24 mouse cellular contexts compared by ENCODE assay signal in the genomic region with DNA sequence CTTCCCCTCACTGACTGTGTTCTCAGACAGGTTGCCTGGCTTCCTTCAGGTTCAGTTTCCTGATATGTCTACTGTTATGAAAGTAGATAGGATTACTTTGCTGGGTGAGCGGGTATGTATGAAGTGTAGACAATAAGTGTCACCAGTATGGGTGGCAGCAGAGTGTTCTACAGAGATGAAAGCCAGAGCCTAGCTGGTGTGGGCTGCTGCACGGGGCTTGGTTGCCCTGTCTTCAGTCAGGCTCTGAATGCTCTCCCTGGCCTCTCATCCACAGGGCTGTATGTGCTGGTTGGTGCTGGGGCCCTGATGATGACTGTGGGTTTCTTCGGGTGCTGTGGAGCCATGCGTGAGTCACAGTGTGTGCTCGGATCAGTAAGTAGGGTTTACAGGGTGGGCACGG. TPM values are rescaled to one million over a fixed set of nuclear protein-coding genes. Genes with fewer than 3 reads are reported as not detected.
A peak's percentile ranks its signal among the peaks of the same experiment; 100 is the strongest.
DNase-seq lines count a peak whose midpoint lies in the region; ATAC-seq and TF ChIP-seq lines count a peak whose summit lies in the region.
"Had no signal": no experiment of that assay in that cellular context is flagged by ENCODE, and none has a peak within 500 bp of the region (broad histone marks: within the 10 kb centered on the region; RNA-seq: fewer than 3 reads in every experiment).

No protein-coding gene starts in this region.

- H3K9me3 ChIP-seq in embryonic facial prominence, embryonic 12.5 days: no peaks in the 10 kb centered on the region
- no peaks in the 10 kb centered on the region for H3K9me3 ChIP-seq in embryonic facial prominence, embryonic 10.5 days
- H3K9me3 ChIP-seq in heart, embryonic 13.5 days: no peaks in the 10 kb centered on the region
- no peaks in the 10 kb centered on the region for H3K9me3 ChIP-seq in limb, embryonic 11.5 days (ENCODE audit: control insufficient read depth, low read length)
- H3K9me3 ChIP-seq in limb, embryonic 10.5 days (replicated peaks): no peaks in the 10 kb centered on the region
- no peaks in the 10 kb centered on the region for H3K9me3 ChIP-seq in intestine, embryonic 16.5 days (ENCODE audit: control insufficient read depth, low read length)
- H3K9me3 ChIP-seq: embryonic facial prominence, embryonic 13.5 days; hindbrain, embryonic 13.5 days; limb, embryonic 15.5 days; liver, embryonic 15.5 days had no signal

- intact Hi-C loops in heart, postnatal 14 days (cut with DNase I): no loop called here

- TF ChIP-seq CTCF in cerebellum, adult 2 months (IDR thresholded peaks at IDR 0.05; ENCODE audit: borderline replicate concordance, insufficient read depth, low read depth, low read length): no peak

- H3K27ac ChIP-seq in embryonic facial prominence, embryonic 12.5 days: 0 out of 2 replicates have a peak overlapping the region, but pooled peaks have one; percentile 17
- H3K27ac ChIP-seq in embryonic facial prominence, embryonic 10.5 days (replicated peaks): no peak overlapping the region
- H3K27ac ChIP-seq in heart, embryonic 13.5 days (replicated peaks): peak overlapping the region; percentile 51
- no peak overlapping the region for H3K27ac ChIP-seq in limb, embryonic 11.5 days (replicated peaks; ENCODE audit: low read depth, low read length)
- H3K27ac ChIP-seq in limb, embryonic 10.5 days: no peak overlapping the region
- no peak overlapping the region for H3K27ac ChIP-seq in intestine, embryonic 16.5 days (ENCODE audit: low read length)
- H3K27ac ChIP-seq in cerebellum, adult 2 months (ENCODE audit: insufficient read depth, low read length): no peak overlapping the region
- H3K27ac ChIP-seq: embryonic facial prominence, embryonic 13.5 days; hindbrain, embryonic 13.5 days; limb, embryonic 15.5 days; liver, embryonic 15.5 days had no signal

- no peaks in the 10 kb centered on the region for H3K4me1 ChIP-seq in embryonic facial prominence, embryonic 12.5 days
- H3K4me1 ChIP-seq in embryonic facial prominence, embryonic 10.5 days: no peaks in the 10 kb centered on the region
- H3K4me1 ChIP-seq in heart, embryonic 13.5 days: peaks cover 38% of the 10 kb centered on the region
- no peaks in the 10 kb centered on the region for H3K4me1 ChIP-seq in limb, embryonic 11.5 days (ENCODE audit: control insufficient read depth, insufficient read depth, low read length)
- no peaks in the 10 kb centered on the region for H3K4me1 ChIP-seq in limb, embryonic 10.5 days
- peaks cover 8% of the 10 kb centered on the region; the same call in 1 of the 2 replicates for H3K4me1 ChIP-seq in intestine, embryonic 16.5 days (ENCODE audit: control insufficient read depth, insufficient read depth, low read length)
- peaks cover 6% of the 10 kb centered on the region for H3K4me1 ChIP-seq in cerebellum, adult 2 months (ENCODE audit: control insufficient read depth, insufficient read depth, low read length)
- H3K4me1 ChIP-seq: liver, embryonic 15.5 days had no signal

- WGBS in embryonic facial prominence, embryonic 12.5 days: 83% methylated on average over 6 of the region's 6 CpGs
- 86% methylated on average over 6 of the region's 6 CpGs for WGBS in embryonic facial prominence, embryonic 10.5 days
- WGBS in heart, embryonic 13.5 days: 41% methylated on average over 6 of the region's 6 CpGs
- WGBS in limb, embryonic 11.5 days: 87% methylated on average over 6 of the region's 6 CpGs
- 88% methylated on average over 6 of the region's 6 CpGs for WGBS in limb, embryonic 10.5 days
- WGBS in intestine, embryonic 16.5 days: 67% methylated on average over 6 of the region's 6 CpGs
- 67% methylated on average over 6 of the region's 6 CpGs for WGBS in cerebellum, adult 2 months

- no peak overlapping the region for H3K4me3 ChIP-seq in embryonic facial prominence, embryonic 12.5 days
- no peak overlapping the region for H3K4me3 ChIP-seq in embryonic facial prominence, embryonic 10.5 days
- no peak overlapping the region for H3K4me3 ChIP-seq in heart, embryonic 13.5 days
- H3K4me3 ChIP-seq in limb, embryonic 11.5 days (ENCODE audit: low read depth, low read length): no peak overlapping the region
- no peak overlapping the region for H3K4me3 ChIP-seq in limb, embryonic 10.5 days
- no peak overlapping the region for H3K4me3 ChIP-seq in intestine, embryonic 16.5 days (ENCODE audit: low read length)
- H3K4me3 ChIP-seq in cerebellum, adult 2 months (replicated peaks; ENCODE audit: insufficient read depth, low read depth, low read length): no peak overlapping the region
- H3K4me3 ChIP-seq: embryonic facial prominence, embryonic 13.5 days; hindbrain, embryonic 13.5 days; limb, embryonic 15.5 days; liver, embryonic 15.5 days had no signal

- H3K4me2 ChIP-seq in embryonic facial prominence, embryonic 12.5 days (replicated peaks): no peak overlapping the region
- H3K4me2 ChIP-seq in heart, embryonic 13.5 days: no peak overlapping the region
- no peak overlapping the region for H3K4me2 ChIP-seq in limb, embryonic 11.5 days (ENCODE audit: low read depth, severe bottlenecking)
- no peak overlapping the region for H3K4me2 ChIP-seq in intestine, embryonic 16.5 days (ENCODE audit: low read depth, low read length)
- H3K4me2 ChIP-seq: embryonic facial prominence, embryonic 13.5 days; hindbrain, embryonic 13.5 days; limb, embryonic 15.5 days; liver, embryonic 15.5 days had no signal

- no peak for TF ChIP-seq POLR2A in cerebellum, adult 2 months (IDR thresholded peaks at IDR 0.05; ENCODE audit: borderline replicate concordance, insufficient read depth, low read length)

- DNase-seq in embryonic facial prominence, embryonic 10.5 days (ENCODE audit: low spot score): no peak
- DNase-seq in heart, postnatal 14 days: no peak
- no peak for DNase-seq in limb, embryonic 11.5 days (ENCODE audit: low spot score)
- DNase-seq in limb, embryonic 10.5 days (ENCODE audit: low spot score): no peak
- DNase-seq in cerebellum, adult 2 months: no peak
- DNase-seq: adrenal gland, adult 8-10 months; cerebellum, adult 9-11 months; gastrocnemius, postnatal 36 days; lung, postnatal 14 days had no signal

- H3K9ac ChIP-seq in embryonic facial prominence, embryonic 12.5 days: no peak overlapping the region
- no peak overlapping the region for H3K9ac ChIP-seq in heart, embryonic 13.5 days
- H3K9ac ChIP-seq in limb, embryonic 11.5 days (ENCODE audit: low read length): 0 out of 2 replicates have a peak overlapping the region, but pooled peaks have one; percentile 18
- H3K9ac ChIP-seq in intestine, embryonic 16.5 days (ENCODE audit: low read depth, low read length): no peak overlapping the region
- H3K9ac ChIP-seq: embryonic facial prominence, embryonic 13.5 days; hindbrain, embryonic 13.5 days; limb, embryonic 15.5 days; liver, embryonic 15.5 days had no signal

- H3K27me3 ChIP-seq in embryonic facial prominence, embryonic 12.5 days: no peaks in the 10 kb centered on the region
- H3K27me3 ChIP-seq in embryonic facial prominence, embryonic 10.5 days (replicated peaks; ENCODE audit: low read depth, poor library complexity, severe bottlenecking): no peaks in the 10 kb centered on the region
- H3K27me3 ChIP-seq in heart, embryonic 13.5 days (replicated peaks): no peaks in the 10 kb centered on the region
- no peaks in the 10 kb centered on the region for H3K27me3 ChIP-seq in limb, embryonic 11.5 days (ENCODE audit: control insufficient read depth, insufficient read depth, low read length)
- H3K27me3 ChIP-seq in limb, embryonic 10.5 days (ENCODE audit: low read depth, poor library complexity, severe bottlenecking): no peaks in the 10 kb centered on the region
- no peaks in the 10 kb centered on the region for H3K27me3 ChIP-seq in intestine, embryonic 16.5 days (replicated peaks; ENCODE audit: control insufficient read depth, insufficient read depth, low read length)
- H3K27me3 ChIP-seq in cerebellum, adult 2 months (ENCODE audit: control insufficient read depth, insufficient read depth, low read length): no peaks in the 10 kb centered on the region
- H3K27me3 ChIP-seq: embryonic facial prominence, embryonic 13.5 days; hindbrain, embryonic 13.5 days; limb, embryonic 15.5 days; liver, embryonic 15.5 days; Patski had no signal

- ATAC-seq in embryonic facial prominence, embryonic 12.5 days (ENCODE audit: insufficient number of reproducible peaks, insufficient read depth, low FRiP score, low TSS enrichment): no peak
- peak; percentile 46; the same call in 1 of the 2 replicates for ATAC-seq in heart, embryonic 13.5 days (ENCODE audit: extremely low read depth, insufficient number of reproducible peaks, low FRiP score, low TSS enrichment)
- no peak for ATAC-seq in limb, embryonic 11.5 days (ENCODE audit: insufficient number of reproducible peaks, low FRiP score, low TSS enrichment, low read depth)
- peak; percentile 27; the same call in 1 of the 2 replicates for ATAC-seq in intestine, embryonic 16.5 days
- ATAC-seq: forebrain, embryonic 14.5 days; inflammation-experienced regulatory T-cells, adult 6 months; Patski had no signal

- peaks cover 8% of the 10 kb centered on the region; the same call in 1 of the 2 replicates for H3K36me3 ChIP-seq in embryonic facial prominence, embryonic 12.5 days
- peaks cover 43% of the 10 kb centered on the region for H3K36me3 ChIP-seq in embryonic facial prominence, embryonic 10.5 days (replicated peaks)
- H3K36me3 ChIP-seq in heart, embryonic 13.5 days: peaks cover 62% of the 10 kb centered on the region
- peaks cover 2% of the 10 kb centered on the region; the same call in 1 of the 2 replicates for H3K36me3 ChIP-seq in limb, embryonic 11.5 days (ENCODE audit: control insufficient read depth, insufficient read depth, low read length)
- H3K36me3 ChIP-seq in limb, embryonic 10.5 days: peaks cover 17% of the 10 kb centered on the region; the same call in 1 of the 2 replicates
- no peaks in the 10 kb centered on the region for H3K36me3 ChIP-seq in intestine, embryonic 16.5 days (ENCODE audit: control insufficient read depth, insufficient read depth, low read length)
- H3K36me3 ChIP-seq: liver, embryonic 15.5 days had no signal

RNA-seq across cellular contexts. Expression of a gene that starts 22.7 kb away (rescaled TPM):
- 6.8 and 8.4 TPM in 2 replicates for polyA plus RNA-seq in embryonic facial prominence, embryonic 12.5 days (2016; fragmentation: Nextera tagmentation; extraction: Ambion mirVana)
- polyA plus RNA-seq in embryonic facial prominence, embryonic 10.5 days (2016; fragmentation: Nextera tagmentation; extraction: Ambion mirVana): 7.4 and 7.6 TPM in 2 replicates
- 24.8 and 25.0 TPM in 2 replicates for polyA plus RNA-seq in heart, embryonic 13.5 days (2015; fragmentation: Nextera tagmentation; extraction: Ambion mirVana)
- 10 to 100 TPM; 21.8 to 22.1 TPM for total RNA-seq in heart, postnatal 14 days (2021)
- 6.5 and 7.1 TPM in 2 replicates for polyA plus RNA-seq in limb, embryonic 11.5 days (2014; fragmentation: Nextera tagmentation; extraction: Ambion mirVana)
- 5.9 and 6.9 TPM in 2 replicates for polyA plus RNA-seq in limb, embryonic 10.5 days (2016; fragmentation: Nextera tagmentation; extraction: Ambion mirVana)
- 15.0 and 15.2 TPM in 2 replicates for polyA plus RNA-seq in intestine, embryonic 16.5 days (2015; fragmentation: Nextera tagmentation; extraction: Ambion mirVana)
- polyA plus RNA-seq in cerebellum, adult 2 months (2012; rRNA removed): 106 and 110 TPM in 2 replicates

RNA-seq across cellular contexts. Expression of a gene that starts 25.5 kb away (rescaled TPM):
- polyA plus RNA-seq in embryonic facial prominence, embryonic 12.5 days (2016; fragmentation: Nextera tagmentation; extraction: Ambion mirVana): 0.05 and 0.08 TPM in 2 replicates
- 0.10 and 0.11 TPM in 2 replicates for polyA plus RNA-seq in embryonic facial prominence, embryonic 10.5 days (2016; fragmentation: Nextera tagmentation; extraction: Ambion mirVana)
- 0.12 TPM in 1 of 2 replicates, not detected in the other for polyA plus RNA-seq in heart, embryonic 13.5 days (2015; fragmentation: Nextera tagmentation; extraction: Ambion mirVana)
- total RNA-seq in heart, postnatal 14 days (2021): not detected
- 0.07 TPM in 2 replicates for polyA plus RNA-seq in limb, embryonic 11.5 days (2014; fragmentation: Nextera tagmentation; extraction: Ambion mirVana)
- 0.08 TPM in 1 of 2 replicates, not detected in the other for polyA plus RNA-seq in limb, embryonic 10.5 days (2016; fragmentation: Nextera tagmentation; extraction: Ambion mirVana)
- polyA plus RNA-seq in intestine, embryonic 16.5 days (2015; fragmentation: Nextera tagmentation; extraction: Ambion mirVana): 0.10 TPM in 1 of 2 replicates, not detected in the other
- polyA plus RNA-seq in cerebellum, adult 2 months (2012; rRNA removed): 1.1 and 2.4 TPM in 2 replicates
- total RNA-seq: adrenal gland, adult 8-10 months; gastrocnemius, postnatal 36 days; layer of hippocampus, postnatal 25 days; left cerebral cortex, postnatal 14 days had no signal
- polyA plus RNA-seq: cortical plate, adult 2 months; kidney, embryonic 16.5 days; large intestine, adult 2 months; liver, embryonic 15.5 days; Patski had no signal

Comparison
In these comparisons a context has a peak if more than half of its experiments do, and no peak if none do; other contexts are left out.
1. H3K27ac ChIP-seq: peak in embryonic facial prominence, embryonic 12.5 days (single experiment) and heart, embryonic 13.5 days (single experiment); none in embryonic facial prominence, embryonic 10.5 days (single experiment), limb, embryonic 11.5 days (single experiment), limb, embryonic 10.5 days (single experiment), intestine, embryonic 16.5 days (single experiment) and cerebellum, adult 2 months (single experiment).
2. ATAC-seq: peak in heart, embryonic 13.5 days (single experiment) and intestine, embryonic 16.5 days (single experiment); none in embryonic facial prominence, embryonic 12.5 days (single experiment) and limb, embryonic 11.5 days (single experiment).